Mouse (Mus musculus) 3T3-L1 (cell line): Measurements from ENCODE around the gene Irak3.
"Not testable (repeated sequence)": the region's sequence is repeated elsewhere in the genome, so short reads cannot be mapped to it uniquely, and the experiment has no call there.

Experiments
- DNase-seq: peaks from one replicate; pipeline ENCODE4 v3.0.0-alpha.2; 2015; ENCODE audit warnings: low read depth, low spot score

Gene Irak3

DNA sequence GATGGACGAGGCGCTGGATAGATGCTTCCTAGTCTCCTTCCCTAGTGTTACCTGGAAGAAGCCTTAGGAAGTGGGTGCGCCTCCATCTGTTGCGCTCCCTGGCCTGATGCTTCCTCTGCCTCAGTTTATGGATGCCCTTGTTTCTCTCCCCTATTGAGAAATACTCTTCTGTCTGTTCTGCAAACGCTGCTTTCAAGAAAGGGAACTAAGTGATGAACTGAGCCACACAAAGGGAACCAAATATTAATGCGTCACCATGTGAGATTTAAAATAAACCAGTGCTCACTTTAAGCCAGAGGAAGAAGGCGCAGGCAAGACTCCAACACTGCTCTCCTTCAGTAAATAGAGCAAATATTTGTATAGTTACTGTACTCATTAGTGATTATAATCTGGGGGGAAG is 38.4 kb downstream of the Irak3 start:
- DNase-seq: no peak

DNA sequence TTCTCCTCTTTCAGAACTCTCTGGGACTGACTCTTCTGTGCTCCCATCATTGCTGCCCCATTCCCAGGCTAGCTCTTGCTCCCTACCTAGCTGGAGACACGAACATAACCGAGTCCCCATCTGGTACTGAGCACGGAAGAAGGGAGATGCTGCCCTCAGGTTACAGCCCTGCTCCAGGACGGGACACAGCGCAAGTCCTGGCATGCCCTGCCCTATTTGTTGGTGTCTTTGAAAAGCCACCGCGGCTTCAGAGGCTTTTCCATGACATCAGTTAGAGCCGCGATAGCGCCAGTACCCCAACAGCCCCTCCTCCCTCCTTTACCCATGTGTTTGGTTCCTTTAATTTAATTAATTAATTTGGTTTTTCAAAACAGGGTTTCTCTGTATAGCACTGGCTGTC is 39.1 kb downstream of the Irak3 start:
- DNase-seq: no peak

DNA sequence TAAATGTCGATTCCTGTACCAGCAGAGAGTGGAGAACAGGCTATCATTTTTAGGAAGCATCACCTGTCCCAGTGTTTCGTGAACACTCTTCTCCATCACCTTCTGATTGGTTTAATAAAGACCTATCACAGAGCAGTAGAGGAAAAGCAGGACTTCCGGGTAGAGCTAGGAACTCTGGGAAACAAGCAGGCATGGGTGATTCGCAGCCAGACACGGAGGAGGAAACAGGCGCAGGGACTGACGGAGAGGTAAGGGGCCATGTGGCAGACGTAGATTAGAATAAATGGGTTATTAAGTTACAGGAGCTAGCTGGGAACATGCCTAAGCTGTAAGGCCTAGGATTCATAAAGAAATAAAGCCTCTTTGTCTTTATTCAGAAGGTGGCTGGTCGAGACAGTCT is 41.4 kb downstream of the Irak3 start:
- no peak for DNase-seq

DNA sequence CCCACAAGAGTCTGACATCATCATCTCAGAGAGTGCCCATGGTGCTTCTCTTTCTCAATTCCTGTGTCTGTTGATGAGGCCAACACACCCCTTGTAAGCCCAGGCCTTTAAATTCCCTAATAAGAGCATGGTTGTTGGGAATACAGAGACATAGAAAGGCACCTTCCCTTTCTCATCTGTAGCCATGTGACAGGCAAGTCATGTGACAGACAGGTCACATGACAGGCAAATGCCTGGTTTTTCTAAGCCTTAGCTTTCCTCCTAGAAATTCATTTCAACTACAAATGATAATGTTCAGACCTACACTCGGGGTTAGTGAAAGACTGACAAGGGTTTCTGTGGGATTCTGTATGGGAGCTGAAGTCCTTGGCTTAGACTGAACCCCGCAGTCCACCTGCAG is 48.0 kb downstream of the Irak3 start:
- DNase-seq: no peak

DNA sequence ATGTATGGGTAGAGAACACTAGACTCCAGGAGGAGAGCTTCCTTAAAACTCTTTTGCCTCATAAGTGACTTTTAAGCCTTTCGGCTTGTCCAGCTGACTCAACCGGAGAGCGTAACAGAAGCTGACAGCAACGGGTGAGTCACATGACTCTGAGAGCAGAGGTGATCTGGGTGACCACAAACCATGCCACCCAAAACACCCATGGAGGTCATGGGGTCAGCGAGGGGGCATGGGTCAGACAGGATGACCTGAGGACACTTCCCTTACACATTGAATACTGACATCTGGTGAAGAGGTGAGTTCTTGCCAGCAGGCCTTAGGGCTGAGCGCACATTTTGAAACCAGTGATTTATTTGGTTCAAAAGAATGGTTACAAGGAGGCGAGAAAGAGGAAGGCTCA is 50.3 kb downstream of the Irak3 start:
- DNase-seq: no peak

DNA sequence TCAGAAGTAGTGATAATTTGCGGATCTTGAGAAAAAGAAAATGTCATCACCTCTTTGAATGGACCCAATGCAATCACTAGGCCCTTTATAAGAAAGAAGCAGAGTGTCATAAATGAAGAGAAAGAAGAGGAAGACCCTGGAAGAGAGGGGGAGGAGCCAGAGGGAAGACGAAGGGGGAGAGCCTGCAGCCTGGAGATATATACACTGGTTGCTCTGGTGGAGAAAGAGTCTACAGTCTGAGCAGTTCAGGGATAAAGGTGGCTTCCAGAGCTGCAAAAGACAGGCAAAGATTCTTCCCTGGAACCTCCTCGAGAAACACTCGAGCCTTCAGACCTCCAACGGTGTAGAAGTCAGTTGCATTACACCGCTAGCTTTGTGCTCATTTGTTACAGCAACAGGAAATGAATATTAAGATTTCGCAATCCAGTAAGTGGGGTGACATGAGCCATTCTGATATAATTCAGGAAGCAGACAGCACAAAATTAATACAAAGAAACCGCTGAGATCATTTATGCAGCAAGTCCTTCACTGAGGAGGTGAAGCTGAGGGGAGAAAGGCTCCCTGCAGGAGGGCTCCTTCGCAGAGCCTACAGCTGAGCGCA is 60.9 kb downstream of the Irak3 start:
- no peak for DNase-seq

DNA sequence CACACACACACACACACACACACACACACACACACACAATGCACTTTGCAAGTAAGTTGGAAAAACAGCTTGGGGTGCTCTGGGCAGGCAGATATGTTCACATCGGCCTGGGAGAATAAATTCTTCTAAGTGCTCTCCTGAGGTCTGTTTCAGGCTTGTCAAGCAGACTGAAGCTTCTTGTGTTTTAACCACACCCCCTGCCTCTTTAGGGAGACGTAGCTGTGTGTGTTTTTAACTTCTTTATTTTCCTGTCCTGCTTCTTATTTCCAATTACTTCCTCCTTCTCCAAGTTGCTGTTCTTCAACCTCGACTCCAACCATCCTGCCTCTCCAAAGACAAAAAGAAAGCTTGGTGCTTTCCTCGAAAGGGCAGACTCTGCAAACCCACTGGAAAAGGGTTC is 61.7 kb downstream of the Irak3 start:
- DNase-seq: no peak

DNA sequence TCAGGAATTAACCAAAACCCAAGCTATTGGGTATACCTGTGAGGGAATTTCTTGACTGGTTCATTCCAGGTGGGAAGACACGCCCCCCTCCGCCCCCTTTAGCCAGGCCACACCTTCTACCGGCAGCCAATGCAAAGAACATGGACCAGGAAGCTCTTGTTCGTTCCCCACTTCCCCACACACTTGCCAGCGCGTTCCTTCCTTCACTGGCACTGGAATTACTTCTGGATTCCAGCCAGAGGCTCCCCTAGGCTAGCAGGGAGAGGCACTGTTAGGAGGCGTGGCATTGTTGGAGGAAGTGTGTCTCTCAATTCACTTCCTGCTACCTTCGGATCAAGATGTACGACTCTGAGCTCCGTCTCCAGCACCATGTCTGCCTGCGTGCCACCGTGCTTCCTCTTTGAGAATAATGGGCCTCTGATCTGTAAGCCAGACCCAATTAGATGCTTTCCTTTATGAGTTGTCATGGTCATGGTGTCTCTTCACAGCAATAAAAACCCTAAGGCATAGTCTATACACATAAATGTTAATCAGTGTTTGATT is 65.8 kb downstream of the Irak3 start:
- no peak for DNase-seq

DNA sequence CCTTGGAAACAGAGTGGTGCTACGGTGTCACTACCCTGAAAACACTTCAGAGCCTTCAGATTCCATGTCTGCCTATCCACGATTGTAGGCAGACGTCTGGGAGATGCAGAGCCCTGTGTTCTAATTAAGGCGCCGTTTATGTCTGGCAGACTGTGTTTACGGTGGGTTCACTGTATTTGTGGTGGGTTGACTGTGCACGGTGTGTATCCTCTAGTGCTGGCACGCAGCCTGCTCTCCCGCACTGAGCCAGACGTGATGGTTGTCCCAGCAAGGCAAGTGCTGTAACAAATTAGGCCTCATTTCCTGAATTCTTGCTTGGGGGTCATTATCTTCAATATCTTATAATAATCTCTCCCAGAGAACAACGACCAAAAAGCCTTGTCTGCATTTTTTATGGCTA is 68.2 kb downstream of the Irak3 start:
- DNase-seq: no peak

DNA sequence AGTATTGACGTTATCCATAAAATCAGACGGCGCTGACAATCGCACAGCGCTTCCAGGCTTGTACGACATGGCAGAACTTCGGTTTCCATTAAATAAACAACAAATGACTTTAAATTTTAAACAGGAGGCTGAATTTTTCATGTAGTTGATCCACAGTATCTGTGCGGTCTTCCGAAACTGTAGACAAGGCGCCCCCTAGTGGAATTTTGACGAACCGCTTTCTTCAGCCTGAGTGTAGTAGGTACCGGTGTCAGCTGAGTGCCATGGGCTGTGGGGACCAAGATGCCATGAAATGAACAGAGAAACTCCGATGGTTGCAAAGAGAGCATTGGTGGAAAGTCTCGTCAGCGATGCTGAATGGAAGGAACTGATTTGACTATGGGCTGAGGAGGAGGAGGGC is 71.3 kb downstream of the Irak3 start:
- peak; percentile 53 for DNase-seq

DNA sequence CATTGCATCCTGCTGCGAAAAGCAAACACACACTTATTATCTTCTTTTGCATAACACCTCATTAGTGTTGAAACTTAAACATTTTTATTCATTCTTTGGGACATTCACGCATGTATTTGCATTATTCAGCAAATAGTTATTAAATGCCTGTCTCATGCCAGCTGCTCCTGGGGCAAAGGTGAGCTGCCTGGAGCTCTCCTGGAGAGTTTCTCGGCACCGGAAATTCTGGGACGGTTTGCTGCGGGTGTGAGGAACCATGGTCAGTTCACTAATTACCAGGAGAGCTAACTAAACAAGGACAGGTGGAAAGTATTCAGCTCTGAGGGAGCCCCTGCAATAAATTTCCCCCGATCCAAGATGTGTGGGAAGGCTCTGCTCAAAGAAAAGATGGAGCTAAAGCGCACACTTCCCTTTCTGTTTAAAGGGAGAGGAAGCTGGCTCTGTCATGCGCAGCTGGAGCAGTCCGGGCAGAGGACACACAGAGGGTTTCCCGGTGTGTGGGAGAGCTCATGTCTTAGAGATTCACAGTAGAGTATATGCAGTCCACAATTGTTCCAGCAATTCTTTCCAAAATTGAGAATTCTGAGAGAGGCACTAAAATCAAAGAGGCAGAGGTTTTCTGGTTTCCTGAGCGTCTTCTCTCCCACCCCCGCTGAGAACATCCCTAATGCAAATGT is 73.2 kb downstream of the Irak3 start:
- DNase-seq: no peak

DNA sequence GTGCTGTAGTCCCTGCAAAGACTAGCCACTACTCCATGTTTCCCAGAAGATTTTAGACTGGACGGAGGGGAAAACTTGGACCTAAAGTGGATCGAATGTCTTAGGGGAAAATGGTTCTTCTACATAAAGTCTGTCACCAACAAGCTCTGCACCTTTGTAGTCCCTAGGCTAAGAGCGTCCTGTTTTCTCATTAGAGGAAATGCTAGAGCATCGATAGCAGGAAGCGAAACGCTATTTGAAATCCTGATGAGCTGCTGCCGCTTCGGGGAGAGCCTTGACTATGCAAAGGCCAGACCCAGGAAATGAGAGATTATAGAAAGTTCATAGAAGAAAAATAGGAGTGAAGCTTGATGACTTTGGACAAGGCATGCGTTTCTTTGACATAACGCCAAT is 76.5 kb downstream of the Irak3 start:
- DNase-seq: no peak

DNA sequence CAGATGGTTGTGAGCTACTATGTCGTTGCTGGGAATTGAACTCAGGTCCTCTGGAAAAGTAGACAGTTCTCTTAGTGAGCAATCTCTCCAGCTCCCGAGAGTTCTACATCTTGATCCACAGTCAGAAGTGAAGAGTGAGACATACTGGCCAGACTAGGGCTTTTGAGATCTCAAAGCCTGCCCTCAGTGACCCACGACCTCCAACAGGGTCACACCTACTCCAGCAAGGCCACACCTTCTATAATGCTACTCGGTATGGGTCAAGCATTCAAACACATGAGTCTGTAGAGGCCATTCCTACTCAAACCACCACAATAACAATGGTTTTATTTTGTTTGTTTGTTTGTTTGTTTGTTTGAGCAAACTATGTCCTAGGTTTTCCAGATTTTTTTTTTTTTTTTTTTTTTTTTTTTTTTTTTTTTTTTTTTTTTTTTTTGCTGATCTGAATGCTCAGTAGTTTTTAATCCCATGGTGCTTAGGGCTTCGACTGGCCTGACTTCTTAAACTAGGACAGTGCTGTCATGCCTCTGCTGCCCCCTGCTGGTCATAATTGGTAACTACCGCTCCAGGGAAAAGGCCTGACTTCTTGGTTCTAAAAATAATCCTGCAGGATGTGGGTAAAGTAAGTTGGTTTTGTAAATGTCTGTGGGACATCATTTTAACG is 77.0 kb downstream of the Irak3 start:
- DNase-seq: peak; percentile 90

DNA sequence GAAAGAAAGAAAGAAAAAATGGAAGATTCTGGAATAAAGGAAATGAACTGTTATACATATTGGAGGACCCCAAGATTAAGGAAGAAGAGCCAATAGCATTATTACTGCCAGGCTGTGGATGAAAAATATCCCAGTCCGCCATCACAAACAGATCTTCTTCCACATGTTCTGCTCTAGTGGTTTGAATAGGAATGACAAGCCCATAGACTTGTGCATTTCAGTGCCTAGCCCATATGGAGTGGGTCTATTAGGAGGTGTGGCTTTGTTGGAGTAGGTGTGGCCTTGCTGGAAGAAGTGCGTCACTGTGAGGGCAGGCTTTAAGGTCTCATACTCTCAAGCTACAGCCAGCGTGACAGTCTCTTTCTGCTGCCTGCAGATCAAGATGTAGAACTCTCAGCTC is 78.2 kb downstream of the Irak3 start:
- peak; percentile 20 for DNase-seq

DNA sequence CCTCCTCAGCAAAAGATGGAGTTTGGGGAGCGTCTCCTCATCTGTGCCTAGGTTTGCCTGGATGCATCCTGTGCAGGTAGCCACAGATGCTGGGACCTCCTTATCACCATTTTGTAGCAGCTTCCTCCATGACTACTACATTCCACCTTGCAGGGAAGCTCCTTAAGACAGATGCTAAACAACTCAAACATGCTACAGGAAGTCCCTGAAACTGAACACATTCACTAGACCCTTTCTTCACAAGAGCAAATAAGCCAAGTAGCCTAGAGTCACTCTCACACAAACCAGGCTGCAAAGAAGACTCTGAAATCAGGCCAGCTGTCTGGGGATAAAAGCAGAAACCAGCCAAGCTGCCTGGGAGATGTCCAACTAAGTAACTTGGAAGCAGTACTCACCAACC is 86.7 kb downstream of the Irak3 start:
- DNase-seq: no peak

DNA sequence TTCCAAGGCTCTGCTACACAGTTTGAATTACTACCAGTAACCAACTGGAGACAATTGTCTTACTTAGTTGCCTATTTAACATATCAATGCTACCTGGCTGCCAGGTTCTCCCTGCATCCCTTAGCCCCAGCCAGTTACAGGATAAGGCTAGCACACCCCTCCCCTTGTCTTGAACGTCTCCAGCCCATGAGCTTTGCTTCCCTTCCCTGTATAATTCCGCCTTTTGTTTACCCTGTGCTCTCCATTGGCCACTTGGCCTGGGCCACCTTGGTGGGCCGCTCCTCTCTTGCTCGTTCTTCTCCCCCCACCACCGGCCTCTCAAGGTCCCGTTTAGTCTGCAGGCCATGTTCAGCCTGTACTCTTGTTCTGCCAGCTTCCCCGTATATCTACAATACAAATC is 87.4 kb downstream of the Irak3 start:
- no peak for DNase-seq

DNA sequence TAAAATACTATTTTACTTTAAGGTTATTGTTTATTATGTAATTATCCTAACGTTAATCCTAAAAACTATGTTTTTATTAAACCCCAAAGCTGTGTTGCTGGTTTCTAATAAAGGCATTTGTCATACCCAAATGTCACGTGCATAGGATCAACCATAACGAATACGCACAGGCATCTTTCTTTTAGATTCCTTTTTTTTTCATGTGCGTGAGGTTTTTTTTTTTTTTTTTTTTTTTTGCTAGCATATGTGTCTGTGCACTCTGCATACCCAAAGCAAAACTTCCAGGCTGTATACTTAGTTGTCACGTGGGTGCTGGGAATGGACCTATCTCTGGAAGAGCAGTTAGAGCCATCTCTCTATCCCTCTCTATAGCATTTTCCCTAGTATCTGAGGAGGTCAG is 88.0 kb downstream of the Irak3 start:
- DNase-seq: no peak

DNA sequence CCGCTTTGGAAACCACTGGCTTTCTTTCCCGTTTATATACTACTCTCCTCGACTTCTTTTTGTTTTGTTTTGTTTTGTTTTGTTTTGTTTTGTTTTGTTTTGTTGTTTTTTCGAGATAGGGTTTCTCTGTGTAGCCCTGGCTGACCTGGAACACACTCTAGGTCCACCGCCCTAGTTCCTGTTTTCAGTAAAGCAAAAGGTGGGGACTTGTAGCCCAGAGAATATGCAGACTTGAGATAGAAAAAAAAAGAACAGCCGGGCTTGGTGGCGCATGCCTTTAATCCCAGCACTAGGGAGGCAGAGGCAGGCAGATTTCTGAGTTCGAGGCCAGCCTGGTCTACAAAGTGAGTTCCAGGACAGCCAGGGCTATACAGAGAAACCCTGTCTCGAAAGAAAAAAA is 88.4 kb downstream of the Irak3 start:
- DNase-seq: not testable (repeated sequence)

DNA sequence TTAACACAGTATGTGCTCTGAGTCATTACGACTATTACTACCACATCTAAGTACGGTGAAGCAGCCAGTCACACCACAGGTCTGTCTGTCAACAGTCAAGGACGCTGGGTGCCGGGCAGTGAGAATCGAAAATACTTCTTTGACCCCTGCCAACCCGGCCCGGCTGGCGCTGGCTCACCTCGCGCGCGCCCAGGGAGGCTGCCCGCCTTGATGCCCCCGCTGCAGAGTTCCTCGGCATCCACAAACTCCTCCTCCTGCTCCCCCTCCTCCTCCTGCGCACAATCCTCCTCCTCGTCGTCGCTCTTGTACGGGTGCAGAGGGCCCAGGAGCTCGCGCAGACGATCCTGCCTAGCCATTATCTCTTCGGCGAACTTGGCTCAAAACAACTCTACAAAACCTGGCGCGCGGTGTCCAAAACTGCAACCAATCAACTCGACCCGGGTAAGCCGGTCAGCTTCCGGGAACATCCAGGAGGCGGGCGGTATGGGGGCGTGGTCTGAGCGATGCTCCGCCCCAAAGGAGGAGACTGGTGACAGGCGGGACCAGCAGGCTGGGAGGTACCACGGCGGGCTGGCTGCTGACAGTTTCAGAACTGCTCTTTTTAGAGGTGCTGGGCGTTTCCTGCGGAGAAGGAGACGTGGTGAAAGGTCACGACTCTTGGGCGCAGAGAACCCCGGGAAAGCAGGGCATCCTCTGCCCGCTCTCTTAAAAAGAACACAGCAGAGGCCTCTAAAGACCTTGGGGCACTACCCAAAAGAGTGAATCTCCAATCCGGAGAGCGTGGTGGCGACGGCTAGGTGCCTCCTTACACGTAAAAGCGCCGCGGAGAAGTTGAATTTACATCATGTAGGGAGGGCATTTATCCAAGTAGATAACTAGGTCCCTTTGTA is 89.2 kb downstream of the Irak3 start, which contains the start of gene Helb:
Gene Helb, minus strand, starts transcription at position 481 of the 890 bp plus-strand sequence.
- DNase-seq: peak; percentile 96

DNA sequence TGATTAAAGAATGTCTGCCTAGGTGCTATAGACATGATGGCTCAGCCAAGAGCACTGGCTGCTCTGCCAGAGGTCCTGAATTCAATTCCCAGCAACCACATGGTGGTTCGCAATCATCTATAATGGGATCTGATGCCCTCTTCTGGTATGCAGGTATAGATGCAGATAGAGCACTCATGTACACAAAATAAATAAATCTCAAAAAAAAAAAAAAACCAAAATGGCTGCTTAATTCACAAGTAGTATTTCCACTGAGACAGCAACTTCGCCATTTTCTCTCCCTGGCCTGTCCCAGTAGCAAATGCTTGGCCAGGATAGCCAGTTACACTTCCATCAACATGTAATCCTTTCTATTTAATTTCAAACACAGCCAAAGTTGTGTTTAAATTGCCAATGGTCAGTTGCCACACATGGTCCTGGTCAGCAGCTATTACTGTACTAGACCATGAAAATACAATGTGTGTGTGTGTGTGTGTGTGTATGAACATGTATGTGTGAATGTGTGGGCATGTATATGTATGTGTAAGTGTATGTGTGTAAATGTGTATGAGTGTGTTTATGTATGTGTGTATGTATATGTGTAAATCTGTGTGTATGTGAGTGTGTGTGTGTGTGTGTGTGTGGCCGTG is 90.1 kb downstream of the Irak3 start:
- DNase-seq: peak; percentile 16

DNA sequence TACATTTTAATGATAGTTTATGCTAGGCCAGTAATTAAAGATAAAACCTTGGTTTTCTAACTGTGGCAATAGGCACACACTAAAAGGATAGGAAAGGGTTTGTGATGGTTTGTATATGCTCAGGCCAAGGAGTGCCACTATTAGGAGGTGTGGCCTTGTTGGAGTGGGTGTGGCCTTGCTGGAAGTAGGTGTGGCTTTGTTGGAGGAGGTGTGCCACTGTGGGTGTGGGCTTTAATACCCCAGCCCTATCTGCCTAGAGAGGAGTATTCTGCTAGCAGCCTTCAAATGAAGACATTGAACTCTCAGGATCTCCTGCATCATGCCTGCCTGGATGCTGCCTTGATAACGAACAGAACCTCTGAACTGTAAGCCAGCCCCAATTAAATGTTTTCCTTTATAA is 101.1 kb downstream of the Irak3 start:
- DNase-seq: no peak
